Mouse (Mus musculus) adrenal gland, postnatal 25 days (tissue): ENCODE results near the gene Ccdc136. TPM values are rescaled to one million over a fixed set of nuclear protein-coding genes. Genes with fewer than 3 reads are reported as not detected.
"Not testable (repeated sequence)": the region's sequence is repeated elsewhere in the genome, so short reads cannot be mapped to it uniquely, and the experiment has no call there.

Source experiments
- DNase-seq: peaks from one replicate; pipeline ENCODE4 v3.0.0; 2021; ENCODE audit warnings: mixed read lengths
- long read RNA-seq: library from polyadenylated mRNA; stranded (forward); transcript quantifications from one replicate; pipeline ENCODE4 v2.0.0, GENCODE M21; 2021
- total RNA-seq: library from RNA; stranded (reverse); gene quantifications from 2 replicates; pipeline ENCODE4 v1.2.3, GENCODE M21; 2021

Ccdc136 gene
- total RNA-seq = 3.6 and 4.7 TPM in 2 replicates
- long read RNA-seq, partial matches to known transcripts = 0 of 7 reads
- long read RNA-seq, other reads (novel, unspliced or antisense) = 4 of 7 reads

- DNase-seq = peak; percentile 84
These were observed at the start of gene Ccdc136 for GRCm38 (mm10) chr6:29395910-29396713. Gene Ccdc136, plus strand, starts transcription at chr6:29396309.

GRCm38 (mm10) chr6:29346512-29346911, 49.6 kb upstream of the Ccdc136 start:
- not testable (repeated sequence) for DNase-seq

- no peak for DNase-seq
These were observed 48.9 kb upstream of the Ccdc136 start for GRCm38 (mm10) chr6:29347189-29347588.

- DNase-seq = peak; percentile 100
These were observed 48.3 kb upstream of the Ccdc136 start, which contains the start of gene Calu for GRCm38 (mm10) chr6:29347665-29348370. Gene Calu, plus strand, starts transcription at chr6:29348069.

GRCm38 (mm10) chr6:29348371-29348724, 47.8 kb upstream of the Ccdc136 start:
- no peak for DNase-seq

GRCm38 (mm10) chr6:29351613-29352012, 44.5 kb upstream of the Ccdc136 start:
- no peak for DNase-seq

GRCm38 (mm10) chr6:29352816-29353215, 43.3 kb upstream of the Ccdc136 start:
- no peak for DNase-seq

GRCm38 (mm10) chr6:29359386-29359785, 36.7 kb upstream of the Ccdc136 start:
- DNase-seq = no peak

GRCm38 (mm10) chr6:29360211-29360610, 35.9 kb upstream of the Ccdc136 start:
- DNase-seq = no peak

GRCm38 (mm10) chr6:29362246-29363128, 33.6 kb upstream of the Ccdc136 start:
- no peak for DNase-seq

- no peak for DNase-seq
These were observed 33.0 kb upstream of the Ccdc136 start for GRCm38 (mm10) chr6:29363129-29363515.

GRCm38 (mm10) chr6:29365277-29365676, 30.8 kb upstream of the Ccdc136 start:
- no peak for DNase-seq

- DNase-seq = no peak
These were observed 18.7 kb upstream of the Ccdc136 start for GRCm38 (mm10) chr6:29377386-29377785.

GRCm38 (mm10) chr6:29378678-29379077, 17.4 kb upstream of the Ccdc136 start:
- no peak for DNase-seq

- DNase-seq = no peak
These were observed 16.2 kb upstream of the Ccdc136 start for GRCm38 (mm10) chr6:29379954-29380353.

- DNase-seq = no peak
These were observed 13.7 kb upstream of the Ccdc136 start for GRCm38 (mm10) chr6:29382442-29382841.

- DNase-seq = no peak
These were observed 8.0 kb upstream of the Ccdc136 start, which contains the start of gene Opn1sw for GRCm38 (mm10) chr6:29388052-29388518. Gene Opn1sw, minus strand, starts transcription at chr6:29388468.

- peak; percentile 86 for DNase-seq
These were observed 7.5 kb upstream of the Ccdc136 start for GRCm38 (mm10) chr6:29388606-29389080.

GRCm38 (mm10) chr6:29389425-29389824, 6.7 kb upstream of the Ccdc136 start:
- DNase-seq = no peak

GRCm38 (mm10) chr6:29390500-29390899, 5.6 kb upstream of the Ccdc136 start:
- DNase-seq = not testable (repeated sequence)

GRCm38 (mm10) chr6:29391241-29391640, 4.9 kb upstream of the Ccdc136 start:
- DNase-seq = not testable (repeated sequence)

GRCm38 (mm10) chr6:29391802-29392201, 4.3 kb upstream of the Ccdc136 start:
- DNase-seq = no peak
